ENCODE assay signal across 21 mouse cellular contexts in genomic region chr7:49560012-49560411, GRCm38 (mm10).
DNase-seq lines count a peak whose midpoint lies in the region; ATAC-seq lines count a peak whose summit lies in the region.
"Had no signal": no experiment of that assay in that cellular context is flagged by ENCODE, and none has a peak within 500 bp of the region (broad histone marks: within the 10 kb centered on the region; RNA-seq: fewer than 3 reads in every experiment).

No protein-coding gene starts in this region.

- no peak for DNase-seq in heart, embryonic 10.5 days (ENCODE audit: low spot score)
- DNase-seq in heart, adult 9 months (ENCODE audit: low spot score in 2 of 2), result no peak
- no peak for DNase-seq in kidney, adult 18-20 months
- DNase-seq in ES-CJ7 (ENCODE audit: low read depth, low spot score), result peak; percentile 29
- peak; percentile 45 for DNase-seq in gonadal fat pad, adult 2 months (ENCODE audit: low read depth)
- no peak for DNase-seq in cerebellum, postnatal 25 days
- no peak for DNase-seq in thymus, postnatal 14 days
- DNase-seq: cerebellum, postnatal 36 days; gastrocnemius, adult 2 months; heart, postnatal 36 days; kidney, postnatal 4 days; left cerebral cortex, postnatal 4 days; retina, postnatal 1 day had no signal

- H3K27me3 ChIP-seq in heart, embryonic 10.5 days (ENCODE audit: insufficient read depth, poor library complexity, severe bottlenecking), result no peaks in the 10 kb centered on the region
- no peaks in the 10 kb centered on the region for H3K27me3 ChIP-seq in kidney, embryonic 15.5 days
- H3K27me3 ChIP-seq: embryonic facial prominence, embryonic 12.5 days; forebrain, embryonic 15.5 days; liver, embryonic 15.5 days; midbrain, embryonic 13.5 days; Patski had no signal

- H3K4me1 ChIP-seq in heart, embryonic 10.5 days, result peaks cover 47% of the 10 kb centered on the region
- H3K4me1 ChIP-seq in kidney, embryonic 15.5 days, result peaks cover 27% of the 10 kb centered on the region
- H3K4me1 ChIP-seq: liver, embryonic 15.5 days; midbrain, embryonic 13.5 days had no signal

- H3K27ac ChIP-seq in heart, embryonic 10.5 days, result peak overlapping the region; percentile 56
- peak overlapping the region; percentile 52; the same call in 1 of the 2 replicates for H3K27ac ChIP-seq in kidney, embryonic 15.5 days
- H3K27ac ChIP-seq: embryonic facial prominence, embryonic 12.5 days; forebrain, embryonic 15.5 days; gastrocnemius, adult 2 months; hindbrain, postnatal 0 days; liver, embryonic 15.5 days; midbrain, embryonic 13.5 days had no signal

- no peak overlapping the region for H3K4me3 ChIP-seq in heart, embryonic 10.5 days
- H3K4me3 ChIP-seq in kidney, embryonic 15.5 days (replicated peaks), result no peak overlapping the region
- H3K4me3 ChIP-seq: embryonic facial prominence, embryonic 12.5 days; forebrain, embryonic 15.5 days; gastrocnemius, adult 2 months; liver, embryonic 15.5 days; midbrain, embryonic 13.5 days; myocyte had no signal

- WGBS in heart, embryonic 10.5 days, result 63% methylated on average over 4 of the region's 4 CpGs
- WGBS in kidney, embryonic 15.5 days, result 49% methylated on average over 4 of the region's 4 CpGs

- no peak for ATAC-seq in kidney, embryonic 15.5 days (replicated peaks; ENCODE audit: low FRiP score)
- ATAC-seq: forebrain, embryonic 15.5 days; hindbrain, postnatal 0 days; midbrain, embryonic 13.5 days; Patski had no signal

- no peak overlapping the region for H3K9ac ChIP-seq in kidney, embryonic 15.5 days
- H3K9ac ChIP-seq: embryonic facial prominence, embryonic 12.5 days; forebrain, embryonic 15.5 days; liver, embryonic 15.5 days; midbrain, embryonic 13.5 days had no signal

- H3K36me3 ChIP-seq in heart, embryonic 10.5 days, result peaks cover 84% of the 10 kb centered on the region
- peaks cover 88% of the 10 kb centered on the region for H3K36me3 ChIP-seq in kidney, embryonic 15.5 days

- no peak overlapping the region for H3K4me2 ChIP-seq in kidney, embryonic 15.5 days
- H3K4me2 ChIP-seq: embryonic facial prominence, embryonic 12.5 days; forebrain, embryonic 15.5 days; liver, embryonic 15.5 days; midbrain, embryonic 13.5 days had no signal

- H3K9me3 ChIP-seq in heart, embryonic 10.5 days, result no peaks in the 10 kb centered on the region
- H3K9me3 ChIP-seq in kidney, embryonic 15.5 days (replicated peaks), result no peaks in the 10 kb centered on the region
- H3K9me3 ChIP-seq: embryonic facial prominence, embryonic 12.5 days; forebrain, embryonic 15.5 days; liver, embryonic 15.5 days; midbrain, embryonic 13.5 days had no signal

Comparison
In these comparisons a context has a peak if more than half of its experiments do, and no peak if none do; other contexts are left out.
1. DNase-seq: peak in ES-CJ7 (single experiment) and gonadal fat pad, adult 2 months (single experiment); none in heart, embryonic 10.5 days (single experiment), heart, adult 9 months (0 of 2), kidney, adult 18-20 months (single experiment), cerebellum, postnatal 25 days (0 of 2) and thymus, postnatal 14 days (single experiment).